22 mouse cellular contexts compared by ENCODE assay signal in genomic region chr17:7568482-7568881, GRCm38 (mm10).
DNase-seq lines count a peak whose midpoint lies in the region; ATAC-seq lines count a peak whose summit lies in the region.
"Had no signal": no experiment of that assay in that cellular context is flagged by ENCODE, and none has a peak within 500 bp of the region (broad histone marks: within the 10 kb centered on the region; RNA-seq: fewer than 3 reads in every experiment).

No protein-coding gene starts in this region.

- DNase-seq in heart, adult 11 months, result peak; percentile 44
- no peak for DNase-seq in heart, postnatal 36 days
- no peak for DNase-seq in right cerebral cortex, postnatal 10 days (ENCODE audit: low spot score in 2 of 2)
- DNase-seq in ovary, postnatal 36 days (ENCODE audit: low spot score), result no peak
- DNase-seq: adrenal gland, adult 2 months; adrenal gland, adult 8-10 months; adrenal gland, postnatal 10 days; adrenal gland, postnatal 14 days; adrenal gland, postnatal 25 days; adrenal gland, postnatal 36 days; B cell, adult 2 months; cerebellum, adult 11 months; cerebellum, adult 11-12 months had no signal

- H3K4me1 ChIP-seq in kidney, embryonic 16.5 days (ENCODE audit: insufficient read depth, low read length), result no peaks in the 10 kb centered on the region

- H3K9me3 ChIP-seq in kidney, embryonic 16.5 days (ENCODE audit: low read length), result no peaks in the 10 kb centered on the region

- ATAC-seq in common myeloid progenitor, adult 5-6 weeks (replicated peaks; ENCODE audit: low read depth, poor library complexity, severe bottlenecking), result peak; percentile 56; the same call in 1 of the 2 replicates
- ATAC-seq in granulocyte monocyte progenitor cell, adult 5-6 weeks (replicated peaks; ENCODE audit: poor library complexity, severe bottlenecking), result peak; percentile 76
- ATAC-seq in megakaryocyte progenitor cell, adult 5-6 weeks (replicated peaks; ENCODE audit: poor library complexity), result peak; percentile 75
- ATAC-seq in kidney, embryonic 16.5 days (ENCODE audit: low FRiP score, low TSS enrichment), result no peak
- ATAC-seq: activated CD4-positive, CD25-positive, alpha-beta regulatory T cell, adult 4 months; CD4-positive, CD25-positive, alpha-beta regulatory T cell, adult 4 months; Patski had no signal

- no peak overlapping the region for H3K27ac ChIP-seq in kidney, embryonic 16.5 days (ENCODE audit: low read length)

- WGBS in kidney, embryonic 16.5 days, result 86% methylated on average over 5 of the region's 5 CpGs

- no peaks in the 10 kb centered on the region for H3K27me3 ChIP-seq in kidney, embryonic 16.5 days (ENCODE audit: insufficient read depth, low read length)
- H3K27me3 ChIP-seq: CH12.LX, Patski had no signal

- no peak overlapping the region for H3K4me3 ChIP-seq in kidney, embryonic 16.5 days (ENCODE audit: low read length)

- H3K4me2 ChIP-seq in kidney, embryonic 16.5 days (replicated peaks; ENCODE audit: low read depth, low read length), result no peak overlapping the region

- H3K36me3 ChIP-seq in kidney, embryonic 16.5 days (ENCODE audit: insufficient read depth, low read length), result no peaks in the 10 kb centered on the region
- H3K36me3 ChIP-seq: G1E had no signal

- intact Hi-C loops in heart, postnatal 36 days (cut with DNase I), result no loop called here

- H3K9ac ChIP-seq in kidney, embryonic 16.5 days (replicated peaks; ENCODE audit: low read length), result no peak overlapping the region
